Mouse (Mus musculus) heart, postnatal 0 days (tissue): ENCODE data around the gene Myb. TPM values are rescaled to one million over a fixed set of nuclear protein-coding genes. Genes with fewer than 3 reads are reported as not detected.

Source experiments
- ATAC-seq: fragments of 200-750 bp; cut with Nextera tagmentation; 2 replicates; pipeline ENCODE4 v1.8.0; 2017; ENCODE audit warnings: low read depth, moderate number of reproducible peaks, moderate library complexity; ENCODE audit not compliant: insufficient read depth
- DNase-seq: peaks from one replicate; pipeline ENCODE4 v3.0.0-alpha.2; 2016; ENCODE audit warnings: low spot score
- H3K27ac ChIP-seq: fragments of 300-500 bp; sonication (generic); 2 replicates; pipeline ENCODE4 v1.5.1; 2014; ENCODE audit warnings: low read depth, mild to moderate bottlenecking
- H3K27me3 ChIP-seq: fragments of 300-500 bp; sonication (generic); 2 replicates; pipeline ENCODE4 v1.6.1; 2014; ENCODE audit warnings: low read length, mixed read lengths; ENCODE audit not compliant: control insufficient read depth, insufficient read depth
- H3K36me3 ChIP-seq: fragments of 300-500 bp; sonication (generic); replicated peaks from 2 replicates; pipeline ENCODE4 v1.6.1; 2014; ENCODE audit warnings: low read length, mixed read lengths; ENCODE audit not compliant: control insufficient read depth, insufficient read depth
- H3K4me1 ChIP-seq: fragments of 300-500 bp; sonication (generic); 2 replicates; pipeline ENCODE4 v1.6.1; 2014; ENCODE audit warnings: antibody characterized with exemption; ENCODE audit not compliant: control insufficient read depth, insufficient read depth
- H3K4me2 ChIP-seq: fragments of 300-500 bp; sonication (generic); 2 replicates; pipeline ENCODE4 v1.6.1; 2014; ENCODE audit warnings: low read depth, mild to moderate bottlenecking, low read length, moderate library complexity
- H3K4me3 ChIP-seq: fragments of 300-500 bp; sonication (generic); 2 replicates; pipeline ENCODE4 v1.5.1; 2014; ENCODE audit warnings: low read depth, low read length
- H3K9ac ChIP-seq: fragments of 300-500 bp; sonication (generic); replicated peaks from 2 replicates; pipeline ENCODE4 v1.6.1; 2014; ENCODE audit warnings: low read depth, low read length, mixed read lengths
- H3K9me3 ChIP-seq: fragments of 300-500 bp; sonication (generic); replicated peaks from 2 replicates; pipeline ENCODE4 v1.6.1; 2016; ENCODE audit warnings: low read length; ENCODE audit not compliant: control insufficient read depth
- CTCF ChIP-seq: IDR thresholded peaks from 2 replicates; pipeline ENCODE4 v1.5.1; 2016; ENCODE audit warnings: antibody characterized with exemption, control low read depth, low read depth
- EP300 ChIP-seq: IDR thresholded peaks from 2 replicates; pipeline ENCODE4 v1.6.1; 2016; ENCODE audit warnings: antibody characterized with exemption, low read depth
- WGBS: fragments of 180-500 bp; shearing (Covaris S2); extraction: QIAGEN DNeasy Blood & Tissue Kit; methylation state at CpG from one replicate; pipeline ENCODE4 v1.1.7; 2014; 5-methylcytosine and 5-hydroxymethylcytosine counted together
- polyA plus RNA-seq: library from polyadenylated mRNA; unstranded; fragments of >200 nt; fragmentation: Nextera tagmentation; extraction: Ambion mirVana; gene quantifications from 2 replicates; pipeline ENCODE4 v1.2.1, GENCODE M21; 2015
- total RNA-seq: library from RNA; depleted of rRNA; stranded (reverse); fragments of >200 nt; gene quantifications from 2 replicates; pipeline ENCODE4 v1.2.3, GENCODE M21; 2014; ENCODE audit warnings: low replicate concordance

The Myb gene
- total and polyA plus RNA-seq, 2 experiments from 2014 or later = 0.15 to 0.20 TPM

- no peaks in the 10 kb centered on the region for H3K4me1 ChIP-seq
- TF ChIP-seq EP300 = no peak
- TF ChIP-seq CTCF = no peak
- H3K27me3 ChIP-seq = no peaks in the 10 kb centered on the region
- ATAC-seq = no peak
- no peak overlapping the region for H3K9ac ChIP-seq
- 0 out of 2 replicates have a peak, but pooled peaks cover 5% of the 10 kb centered on the region for H3K9me3 ChIP-seq
- H3K4me3 ChIP-seq = no peak overlapping the region
- 84% methylated on average over 3 of the region's 3 CpGs for WGBS
- H3K36me3 ChIP-seq = no peaks in the 10 kb centered on the region
- DNase-seq = no peak
- H3K4me2 ChIP-seq = no peak overlapping the region
- H3K27ac ChIP-seq = no peak overlapping the region
These were observed 42.7 kb upstream of the Myb start for GRCm38 (mm10) chr10:21203461-21203860.

GRCm38 (mm10) chr10:21200761-21201160 is 40.0 kb upstream of the Myb start:
- Histone ChIP-seq H3K36me3 (no peaks in the 10 kb centered on the region), H3K9me3 (0 out of 2 replicates have a peak, but pooled peaks cover 5% of the 10 kb centered on the region), H3K9ac (no peak overlapping the region), H3K4me3 (no peak overlapping the region), H3K27ac (no peak overlapping the region), H3K4me2 (no peak overlapping the region), H3K27me3 (no peaks in the 10 kb centered on the region), H3K4me1 (no peaks in the 10 kb centered on the region)
- DNase-seq (no peak), ATAC-seq (no peak)
- TF ChIP-seq CTCF = no peak
- no peak for TF ChIP-seq EP300
- WGBS = 66% methylated on average over 7 of the region's 7 CpGs

GRCm38 (mm10) chr10:21200322-21200721 is 39.5 kb upstream of the Myb start:
- Histone ChIP-seq H3K36me3 (no peaks in the 10 kb centered on the region), H3K9me3 (0 out of 2 replicates have a peak, but pooled peaks cover 5% of the 10 kb centered on the region), H3K27me3 (no peaks in the 10 kb centered on the region), H3K4me2 (no peak overlapping the region), H3K4me1 (no peaks in the 10 kb centered on the region), H3K27ac (no peak overlapping the region), H3K9ac (no peak overlapping the region), H3K4me3 (no peak overlapping the region)
- ATAC-seq (no peak), DNase-seq (no peak)
- TF ChIP-seq CTCF = no peak
- no peak for TF ChIP-seq EP300

GRCm38 (mm10) chr10:21196646-21197116 is 35.9 kb upstream of the Myb start:
- no peak for TF ChIP-seq CTCF
- no peak for TF ChIP-seq EP300
- ATAC-seq (no peak), DNase-seq (no peak)
- Histone ChIP-seq H3K27me3 (no peaks in the 10 kb centered on the region), H3K36me3 (no peaks in the 10 kb centered on the region), H3K4me2 (no peak overlapping the region), H3K4me3 (no peak overlapping the region), H3K9ac (no peak overlapping the region), H3K27ac (no peak overlapping the region; the same call in 1 of the 2 replicates), H3K4me1 (no peaks in the 10 kb centered on the region), H3K9me3 (0 out of 2 replicates have a peak, but pooled peaks cover 5% of the 10 kb centered on the region)
- 37% methylated on average over 8 of the region's 8 CpGs for WGBS

GRCm38 (mm10) chr10:21195597-21195996 is 34.8 kb upstream of the Myb start:
- Histone ChIP-seq H3K27me3 (no peaks in the 10 kb centered on the region), H3K4me3 (no peak overlapping the region), H3K27ac (no peak overlapping the region), H3K4me2 (no peak overlapping the region), H3K4me1 (no peaks in the 10 kb centered on the region), H3K9ac (no peak overlapping the region), H3K9me3 (0 out of 2 replicates have a peak, but pooled peaks cover 5% of the 10 kb centered on the region), H3K36me3 (no peaks in the 10 kb centered on the region)
- DNase-seq (no peak), ATAC-seq (no peak)
- 59% methylated on average over 8 of the region's 8 CpGs for WGBS
- TF ChIP-seq EP300 = no peak
- TF ChIP-seq CTCF = no peak

GRCm38 (mm10) chr10:21193935-21194505 is 33.2 kb upstream of the Myb start:
- Histone ChIP-seq H3K36me3 (no peaks in the 10 kb centered on the region), H3K9me3 (no peaks in the 10 kb centered on the region), H3K9ac (no peak overlapping the region), H3K4me1 (no peaks in the 10 kb centered on the region), H3K4me2 (no peak overlapping the region), H3K27me3 (no peaks in the 10 kb centered on the region), H3K4me3 (no peak overlapping the region), H3K27ac (no peak overlapping the region; the same call in 1 of the 2 replicates)
- no peak for ATAC-seq
- TF ChIP-seq EP300 = no peak
- no peak for TF ChIP-seq CTCF
- 64% methylated on average over 3 of the region's 3 CpGs for WGBS
- no peak for DNase-seq
